Mouse (Mus musculus) fibroblast of lung, adult 2 months (primary cell): ENCODE results near the gene Smdt1.
"Not testable (repeated sequence)": the region's sequence is repeated elsewhere in the genome, so short reads cannot be mapped to it uniquely, and the experiment has no call there.

ENCODE experiments used
- DNase-seq: peaks from one replicate; pipeline ENCODE4 v3.0.0-alpha.2; 2011; ENCODE audit warnings: low read depth

Gene Smdt1

DNA sequence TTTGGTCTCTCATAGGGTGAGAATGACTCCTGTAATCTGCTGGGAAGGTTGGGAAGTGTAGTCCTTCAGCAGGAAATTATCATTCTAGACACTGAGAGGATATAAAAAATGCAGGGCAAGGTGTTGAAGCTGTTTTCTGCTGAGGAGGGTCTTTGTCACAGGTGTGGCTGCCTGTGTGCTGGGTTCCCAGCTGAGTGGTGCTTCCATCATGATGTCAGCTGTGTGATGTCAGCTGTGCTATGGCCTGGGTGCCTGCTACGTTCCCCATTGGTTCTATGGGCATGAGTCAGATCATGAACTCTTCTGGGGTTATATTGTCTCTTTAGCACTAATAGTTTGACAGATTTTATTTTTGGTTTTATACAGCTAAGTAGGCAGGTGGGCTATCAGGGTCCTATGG, 30.1 kb downstream of the Smdt1 start:
- no peak for DNase-seq

DNA sequence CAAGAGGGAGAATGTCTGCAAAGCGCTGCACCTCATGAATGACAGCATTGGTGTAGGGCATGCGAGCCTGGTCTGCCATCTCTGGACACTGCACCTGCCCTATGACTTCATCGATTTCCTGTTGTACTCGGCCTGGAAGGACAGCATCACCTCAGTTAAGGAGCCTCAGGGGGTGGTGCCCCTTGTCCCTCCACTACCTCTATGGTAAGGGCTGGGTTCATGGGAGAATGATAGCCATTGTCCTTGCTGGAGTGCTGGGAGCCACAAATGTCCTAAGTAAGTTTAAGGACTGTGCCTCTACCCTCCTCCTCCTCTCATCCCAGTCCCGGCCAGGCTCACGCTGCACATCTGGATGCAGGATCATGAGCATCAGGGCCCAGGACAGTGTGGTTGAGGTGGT, 33.7 kb downstream of the Smdt1 start:
- no peak for DNase-seq

DNA sequence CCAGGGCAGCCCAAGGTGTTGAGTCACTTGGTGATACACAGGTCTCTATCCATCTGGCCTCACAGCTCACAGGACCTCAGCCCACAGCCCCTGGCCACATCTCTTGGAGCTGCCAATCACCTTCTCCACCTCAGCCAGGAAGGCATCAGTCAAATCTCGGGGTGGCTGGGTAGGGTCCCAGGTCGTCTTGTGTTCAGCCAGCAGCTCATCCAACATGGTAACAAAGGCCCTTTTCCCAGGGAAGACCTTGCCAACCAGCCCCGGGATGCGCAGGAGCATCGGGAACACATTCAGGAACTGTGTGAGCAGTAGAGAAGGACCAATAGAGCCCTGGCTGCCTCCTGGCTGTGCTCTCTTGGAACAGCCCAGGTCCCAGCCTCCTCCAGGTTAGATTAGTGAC, 34.2 kb downstream of the Smdt1 start:
- no peak for DNase-seq

DNA sequence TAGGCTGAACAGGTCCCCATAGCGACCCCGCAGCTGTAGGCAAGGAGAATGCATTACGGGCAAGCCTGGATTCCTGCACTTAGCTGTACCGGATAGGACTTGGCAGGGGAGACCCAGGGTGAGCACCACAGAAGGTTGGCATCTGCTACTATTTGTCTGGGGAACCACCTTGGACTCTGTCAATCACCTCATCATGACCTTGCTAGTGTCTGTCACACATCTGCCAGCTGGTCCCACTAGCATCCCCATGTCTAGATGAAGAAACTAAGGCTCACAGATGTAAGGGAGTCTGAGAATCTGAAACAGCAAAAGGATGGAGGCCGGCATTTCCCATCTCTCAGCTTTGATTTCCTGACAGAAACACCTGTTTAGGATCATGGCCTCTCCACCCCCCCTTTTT, 35.7 kb downstream of the Smdt1 start:
- no peak for DNase-seq

- DNase-seq, result no peak
These were observed 37.1 kb downstream of the Smdt1 start for GRCm38 (mm10) chr15:82375855-82376254.

DNA sequence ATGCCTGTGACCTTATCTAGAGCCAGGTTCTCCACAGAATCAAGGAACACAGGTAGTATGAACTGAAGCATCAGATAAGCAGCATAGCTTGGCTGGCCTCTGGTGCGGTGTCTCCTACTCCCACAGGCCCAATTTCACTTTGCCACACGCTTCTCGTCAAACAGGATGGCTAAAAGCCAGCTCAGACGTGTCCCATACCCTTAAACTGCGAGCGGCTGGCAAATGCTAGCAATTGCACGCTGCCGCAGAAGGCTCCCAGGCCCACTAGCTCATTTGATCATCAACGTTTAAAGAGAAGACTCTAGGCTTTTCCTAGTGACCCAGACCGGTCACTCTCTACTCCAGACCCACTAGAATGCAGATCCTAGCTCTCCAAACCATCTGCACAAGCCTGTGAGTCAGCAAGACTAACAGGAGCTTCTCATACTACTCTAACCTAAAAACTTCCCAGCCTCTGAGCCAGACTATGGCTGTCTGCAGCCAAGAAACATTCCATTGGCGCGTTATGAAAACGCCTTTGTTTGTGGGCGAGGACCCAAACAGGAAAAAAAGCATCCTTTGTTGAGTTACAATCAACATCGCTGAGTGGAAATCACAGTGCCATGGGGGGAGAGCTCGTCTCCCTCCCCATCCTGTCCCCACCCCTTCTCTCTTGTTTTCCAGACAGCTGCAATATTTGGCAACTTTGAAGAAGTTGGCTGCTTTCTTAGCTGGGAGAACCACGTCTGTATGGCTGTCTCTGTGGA, 37.8 kb downstream of the Smdt1 start:
- peak; percentile 99 for DNase-seq

DNA sequence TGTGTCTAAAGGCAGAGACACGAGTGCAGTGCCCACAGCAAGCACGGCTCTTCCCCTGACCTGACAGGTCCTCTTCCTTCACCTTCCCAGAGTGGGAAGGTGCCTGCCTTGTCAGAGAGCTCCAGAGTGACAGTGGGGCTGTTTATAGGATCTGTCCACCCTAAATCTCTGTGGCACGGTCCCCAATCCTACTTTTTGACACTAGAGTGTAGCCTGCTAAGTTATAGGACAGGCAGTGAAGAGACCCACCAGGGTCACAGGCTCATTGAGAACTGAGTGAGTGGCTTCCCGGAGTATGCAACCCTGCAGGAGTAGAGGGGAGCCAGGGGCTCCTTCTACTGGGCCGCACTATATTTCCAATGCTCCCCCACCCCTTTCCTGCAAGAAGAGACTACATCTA, 38.9 kb downstream of the Smdt1 start:
- DNase-seq, result no peak

DNA sequence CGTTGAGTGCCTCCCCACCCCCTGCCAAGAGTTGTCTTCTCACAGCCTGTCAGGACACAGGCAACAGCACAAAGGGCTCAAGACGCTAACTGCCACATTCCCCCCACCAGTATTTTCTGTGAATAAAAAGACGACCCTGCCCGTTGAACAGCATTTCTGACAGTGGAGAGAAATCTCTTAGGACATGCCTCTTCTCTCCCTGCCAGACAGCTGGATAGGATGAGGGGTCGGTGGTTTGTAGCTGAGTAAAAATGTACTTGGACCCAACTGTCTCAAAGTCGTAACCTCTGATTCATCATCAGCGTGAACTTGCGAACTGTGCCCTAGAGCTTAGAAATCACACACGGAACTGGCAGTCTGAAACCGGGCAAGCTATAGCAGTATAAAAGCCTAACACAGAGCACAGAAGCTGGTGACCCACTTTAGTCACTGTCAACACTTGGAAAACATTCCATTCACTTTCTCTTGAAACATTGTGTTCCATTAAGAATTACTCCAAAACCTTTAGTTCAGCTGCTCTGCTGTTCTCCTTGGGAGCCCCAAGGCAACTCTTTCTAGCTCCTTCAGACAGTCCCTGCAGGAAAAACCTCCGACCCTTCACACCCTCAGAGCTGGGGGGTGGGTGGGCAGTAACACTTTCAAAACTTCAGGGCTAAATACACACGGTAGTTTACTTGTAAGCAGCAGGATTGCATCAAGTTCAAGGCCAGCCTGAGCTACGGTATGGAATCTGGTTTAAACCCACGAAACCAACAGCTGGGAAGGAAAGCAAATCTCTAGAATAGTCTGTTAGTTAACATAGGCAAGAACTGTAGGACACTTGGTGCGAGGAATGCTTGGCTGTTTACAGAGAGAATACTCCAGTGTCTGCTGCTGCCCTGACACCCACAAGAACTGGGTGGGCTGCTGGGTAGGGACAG, 39.8 kb downstream of the Smdt1 start:
- peak; percentile 72 for DNase-seq

DNA sequence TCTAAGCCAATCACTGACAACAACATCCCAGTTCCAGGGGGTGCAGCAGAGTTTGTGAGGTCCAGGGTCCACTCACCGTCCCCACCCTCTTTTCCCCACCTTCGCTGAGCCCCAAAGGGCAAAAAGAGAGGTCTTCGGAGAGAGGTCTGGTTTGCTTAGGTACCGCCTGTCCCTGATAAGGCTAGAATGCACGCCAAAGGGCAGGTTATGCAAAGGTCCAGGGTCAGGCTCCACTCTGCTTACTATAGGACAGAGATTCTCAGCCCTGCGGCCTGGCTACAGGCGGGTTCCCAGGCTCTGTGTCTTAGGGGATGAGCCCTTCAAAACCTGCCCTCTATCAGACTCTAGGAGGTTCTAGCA, 40.7 kb downstream of the Smdt1 start:
- DNase-seq, result no peak

DNA sequence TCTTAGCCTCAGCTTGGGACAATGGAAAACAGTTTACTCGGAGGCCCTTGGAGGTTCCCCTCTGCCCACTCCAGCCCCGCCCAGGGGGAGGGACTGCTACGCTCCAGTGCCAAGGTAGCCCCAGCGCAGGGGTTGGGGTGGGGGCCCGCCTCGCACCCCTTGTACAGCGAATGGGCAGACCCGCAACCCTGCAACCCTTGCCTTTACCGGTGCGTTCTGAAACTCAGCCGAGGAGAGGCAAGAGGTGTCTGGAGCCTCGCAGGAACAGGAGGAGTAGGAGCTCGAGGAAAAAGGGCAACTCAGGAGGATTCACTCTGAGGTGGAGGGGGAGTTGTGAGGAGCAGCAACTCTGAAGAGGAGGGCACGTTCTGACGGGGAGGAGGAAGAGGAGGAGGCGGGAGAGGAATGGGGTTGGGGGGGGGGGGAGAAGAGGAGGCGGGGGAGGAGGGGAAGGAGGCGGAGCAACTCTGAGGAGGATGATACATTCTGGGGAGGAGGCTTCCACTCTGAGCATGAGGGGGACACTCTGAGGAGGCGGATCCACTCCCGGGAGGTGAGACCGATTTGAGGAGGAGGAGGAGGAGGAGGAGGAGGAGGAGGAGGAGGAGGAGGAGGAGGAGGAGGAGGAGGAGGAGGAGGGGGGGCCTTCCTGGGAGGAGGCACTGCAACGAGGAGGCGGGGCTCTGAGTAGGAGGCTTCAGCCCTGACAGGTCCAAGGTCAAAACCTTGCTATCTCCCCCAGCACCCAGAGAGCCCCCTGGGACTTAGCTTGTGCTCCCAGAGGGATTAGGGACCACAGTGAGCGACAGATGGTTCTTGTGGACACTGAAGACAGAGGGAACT, 41.3 kb downstream of the Smdt1 start, which contains the start of gene Cyp2d22:
Gene Cyp2d22 (minus strand): TSS at position 390 of the 843 bp plus-strand sequence.
- no peak for DNase-seq

DNA sequence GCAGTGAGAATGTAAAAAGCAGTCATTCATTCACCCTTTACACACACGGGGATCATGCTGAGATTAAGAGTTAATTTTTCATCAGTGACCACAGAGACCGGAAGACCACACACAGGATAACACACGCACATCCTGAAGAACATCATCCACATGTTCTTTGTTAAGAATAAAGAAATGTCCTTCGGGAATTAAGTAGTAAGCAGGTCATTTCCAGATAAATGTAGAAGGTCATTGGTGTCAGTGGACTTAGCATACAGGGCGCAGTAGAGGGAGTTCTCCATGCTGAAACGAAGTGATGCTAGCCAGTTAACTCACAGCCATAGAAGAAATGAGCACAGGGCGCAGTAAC, 41.9 kb downstream of the Smdt1 start:
- DNase-seq, result no peak

DNA sequence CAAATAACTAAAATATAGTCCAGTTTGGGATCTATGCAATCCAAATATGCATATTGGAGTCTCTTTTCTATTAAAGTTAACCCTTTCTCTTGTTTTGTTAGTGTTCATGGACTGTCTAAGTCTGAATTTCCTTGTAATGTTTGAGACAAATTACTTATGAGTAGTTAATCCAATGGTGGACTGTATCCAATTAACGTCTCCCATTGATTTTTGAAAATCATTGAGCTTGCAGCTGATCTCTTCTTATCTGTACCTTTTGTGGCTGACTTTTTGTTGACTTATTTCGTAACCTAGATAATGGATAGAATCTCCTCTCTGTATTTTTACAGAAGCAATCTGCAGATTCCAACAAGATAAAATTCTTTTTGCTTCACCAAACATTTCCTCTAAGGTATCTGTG, 43.7 kb downstream of the Smdt1 start:
- DNase-seq, result no peak

GRCm38 (mm10) chr15:82385729-82386128, 47.0 kb downstream of the Smdt1 start:
- DNase-seq, result no peak

GRCm38 (mm10) chr15:82389916-82390315, 51.2 kb downstream of the Smdt1 start:
- DNase-seq, result not testable (repeated sequence)

DNA sequence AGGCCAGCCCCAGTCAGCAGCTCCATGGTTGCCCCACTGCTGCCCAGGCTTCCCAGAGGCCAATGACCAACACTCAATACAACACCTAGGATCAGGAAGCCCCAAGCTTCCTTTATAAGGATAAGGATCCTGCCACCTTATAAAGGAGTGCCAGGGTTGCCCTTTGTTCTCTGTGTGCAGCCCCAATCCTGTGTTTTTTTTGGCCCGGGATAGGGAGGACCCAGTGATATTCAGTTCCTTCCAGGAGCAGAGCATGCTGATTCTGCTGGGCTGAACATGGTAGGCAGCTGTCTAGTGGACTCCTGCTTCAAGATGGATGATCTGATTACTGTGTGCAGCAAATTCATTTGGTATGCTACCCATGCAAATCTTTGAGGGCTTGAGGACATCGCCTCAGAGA, 55.2 kb downstream of the Smdt1 start, which contains the start of gene Cyp2d11:
Gene Cyp2d11 (minus strand): TSS at position 101 of the 400 bp plus-strand sequence.
- not testable (repeated sequence) for DNase-seq

GRCm38 (mm10) chr15:82395955-82396354, 57.2 kb downstream of the Smdt1 start:
- not testable (repeated sequence) for DNase-seq
